20 mouse cellular contexts compared by ENCODE assay signal in the genomic region with DNA sequence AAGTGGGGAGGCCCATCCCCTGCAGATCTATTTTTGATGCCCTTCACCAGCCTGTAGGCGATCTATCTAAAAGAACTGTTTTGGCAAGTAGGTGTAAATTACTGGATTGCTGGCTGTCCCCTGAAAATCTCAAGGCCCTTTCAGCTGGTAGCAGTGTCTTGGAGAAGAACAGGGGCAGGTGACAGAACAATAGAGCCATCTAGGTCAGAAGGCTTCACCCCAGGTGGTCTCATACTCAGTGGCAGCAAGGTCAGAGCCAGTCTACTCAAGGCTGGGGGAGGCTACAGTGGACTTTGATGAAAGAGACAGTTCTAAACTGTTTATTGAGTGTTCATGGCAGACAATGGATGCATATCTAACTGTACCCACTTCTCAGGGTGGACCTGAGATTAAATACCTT. TPM values are rescaled to one million over a fixed set of nuclear protein-coding genes. Genes with fewer than 3 reads are reported as not detected.
"Had no signal": no experiment of that assay in that cellular context is flagged by ENCODE, and none has a peak within 500 bp of the region (broad histone marks: within the 10 kb centered on the region; RNA-seq: fewer than 3 reads in every experiment).

No protein-coding gene starts in this region.

- DNase-seq: kidney, adult 2 months; kidney, postnatal 25 days; left cerebral cortex, postnatal 4 days; liver, postnatal 0 days; lung, embryonic 14.5 days; right cerebral cortex, postnatal 14 days; right cerebral cortex, postnatal 4 days; thymus, postnatal 25 days had no signal

- H3K27ac ChIP-seq: kidney, postnatal 0 days; limb, embryonic 12.5 days; limb, embryonic 15.5 days; liver, embryonic 14.5 days; midbrain, embryonic 10.5 days; midbrain, embryonic 13.5 days; neural tube, embryonic 13.5 days; stomach, postnatal 0 days had no signal

- H3K4me3 ChIP-seq: limb, embryonic 12.5 days; limb, embryonic 15.5 days; megakaryocyte, embryonic 14.5 days; midbrain, embryonic 10.5 days; midbrain, embryonic 13.5 days; myocyte; neural tube, embryonic 13.5 days had no signal

RNA-seq across cellular contexts. Expression of a gene that starts 29.1 kb away (rescaled TPM):
- total RNA-seq: monocyte, adult 5-6 weeks; neutrophil, adult 5-6 weeks had no signal
